Mouse (Mus musculus) ES-CJ7 (cell line): ENCODE results near the gene Ago1.

Experiments
- DNase-seq: peaks from one replicate; pipeline ENCODE4 v3.0.0; 2011; ENCODE audit warnings: low read depth, low spot score

Gene Ago1

GRCm38 (mm10) chr4:126415707-126416106 is 52.7 kb downstream of the Ago1 start:
- DNase-seq: no peak

GRCm38 (mm10) chr4:126412526-126412925 is 55.9 kb downstream of the Ago1 start:
- no peak for DNase-seq
